Mouse (Mus musculus): ENCODE measurements around the gene Adam8.

GRCm38 (mm10) chr7:139975471-139975870, 16.9 kb downstream of the Adam8 start:
- TF ChIP-seq CTCF (IDR thresholded peaks at IDR 0.05; ENCODE audit: borderline replicate concordance, insufficient read depth, low read length), result no peak
- no peak for TF ChIP-seq POLR2A (IDR thresholded peaks at IDR 0.05; ENCODE audit: low read depth, low read length)
